Mouse (Mus musculus): ENCODE data around the gene Rgs6. TPM values are rescaled to one million over a fixed set of nuclear protein-coding genes. Genes with fewer than 3 reads are reported as not detected.

Rgs6 gene
- total RNA-seq, 2 experiments from 2014 or later, result 9.8 to 12.9 TPM

DNA sequence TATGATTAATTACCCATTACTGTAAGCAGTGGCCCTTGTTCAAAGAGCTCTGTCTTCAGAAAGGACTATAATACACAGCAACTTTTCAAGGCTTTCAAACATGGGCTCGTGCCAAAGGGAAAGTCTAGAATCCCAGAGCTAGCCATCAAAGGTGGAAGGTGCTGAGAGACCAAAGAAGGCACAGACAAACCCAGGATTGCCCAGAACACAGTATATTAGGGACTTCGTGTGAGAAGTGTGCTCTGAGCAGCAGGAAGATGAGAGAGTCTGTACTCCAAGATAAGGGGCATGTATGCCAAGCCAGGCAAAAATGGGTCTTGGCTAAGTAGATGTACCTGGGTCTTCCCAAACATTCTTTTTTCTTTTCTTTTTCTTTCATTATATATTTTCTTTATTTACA, 553.1 kb downstream of the Rgs6 start:
- DNase-seq, result no peak

DNA sequence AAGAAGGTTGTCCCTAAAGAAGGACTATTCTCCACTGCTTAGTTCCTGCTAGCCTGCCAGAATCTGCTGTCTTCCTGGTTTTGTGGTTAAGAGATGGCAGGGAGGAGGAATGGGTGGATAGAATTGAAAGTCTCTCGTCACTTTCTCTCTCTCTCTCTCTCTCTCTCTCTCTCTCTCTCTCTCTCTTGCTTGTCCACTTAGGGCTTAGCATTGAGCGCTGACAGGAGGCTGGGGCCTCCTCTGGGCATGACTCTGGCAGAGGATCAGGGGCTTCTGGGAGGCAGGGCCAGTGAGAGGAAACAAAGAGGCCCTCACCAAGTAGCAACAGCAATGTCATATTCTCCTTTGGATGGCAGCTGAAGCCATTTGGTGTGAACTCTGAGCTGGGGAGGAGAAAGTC, 554.4 kb downstream of the Rgs6 start:
- no peak for DNase-seq

DNA sequence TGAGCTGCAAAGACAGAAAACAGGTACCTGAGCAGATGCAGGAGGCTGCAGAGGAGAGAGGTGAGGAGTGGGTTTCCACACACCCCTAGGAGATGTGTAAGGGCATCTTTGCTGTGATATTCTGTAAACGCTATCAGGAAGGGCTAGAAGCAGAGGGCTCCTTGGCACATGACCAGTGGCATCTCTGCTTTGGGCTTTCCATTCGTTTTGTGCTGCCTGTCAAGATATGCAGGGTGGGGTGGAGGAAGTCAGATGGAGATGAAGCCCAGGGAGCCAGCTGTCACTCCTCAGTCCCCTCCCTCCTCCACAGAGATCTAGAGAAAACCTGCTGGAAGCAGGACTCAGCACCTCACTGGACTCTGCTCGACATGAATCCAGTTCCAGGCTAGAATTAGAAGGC, 555.0 kb downstream of the Rgs6 start:
- no peak for DNase-seq

DNA sequence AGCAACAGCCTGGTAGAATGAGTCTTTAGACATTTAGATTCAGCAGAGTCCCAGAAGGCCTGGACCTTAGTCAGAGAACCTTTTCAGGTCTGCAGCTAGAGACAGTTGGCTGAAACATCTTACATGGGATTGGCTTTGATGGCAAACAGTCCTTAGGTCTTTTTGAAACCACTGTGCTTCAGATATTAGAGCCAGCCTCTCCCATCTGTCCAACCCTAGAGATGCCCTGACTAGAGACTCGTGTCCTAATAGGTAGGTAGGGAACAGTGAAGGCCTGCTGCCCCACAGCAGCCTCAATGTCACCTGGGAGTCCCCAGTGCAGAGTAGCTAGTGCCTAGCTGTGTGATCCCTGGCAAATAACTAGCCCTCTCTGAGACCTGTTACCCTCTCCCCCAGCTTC, 555.5 kb downstream of the Rgs6 start:
- no peak for DNase-seq

DNA sequence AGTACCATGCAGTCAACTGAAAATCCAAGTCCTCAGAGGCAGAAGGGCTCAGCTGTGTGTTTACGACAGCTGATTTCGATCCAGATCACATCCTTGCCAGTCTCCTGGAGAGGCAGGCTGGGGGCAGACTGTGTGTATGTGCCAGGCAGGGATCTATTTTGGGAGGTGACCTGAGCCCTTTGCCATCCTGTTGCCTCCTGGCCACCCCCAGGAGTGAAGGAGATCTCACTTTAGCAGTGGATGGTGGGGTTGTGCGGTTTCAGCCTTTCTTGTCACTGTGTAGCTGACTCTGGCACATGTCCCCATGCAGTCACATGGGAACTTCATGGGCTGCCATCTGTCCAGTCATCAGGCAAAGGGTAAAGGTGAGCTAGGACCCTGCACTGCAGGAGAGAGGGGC, 557.0 kb downstream of the Rgs6 start:
- DNase-seq, result no peak

DNA sequence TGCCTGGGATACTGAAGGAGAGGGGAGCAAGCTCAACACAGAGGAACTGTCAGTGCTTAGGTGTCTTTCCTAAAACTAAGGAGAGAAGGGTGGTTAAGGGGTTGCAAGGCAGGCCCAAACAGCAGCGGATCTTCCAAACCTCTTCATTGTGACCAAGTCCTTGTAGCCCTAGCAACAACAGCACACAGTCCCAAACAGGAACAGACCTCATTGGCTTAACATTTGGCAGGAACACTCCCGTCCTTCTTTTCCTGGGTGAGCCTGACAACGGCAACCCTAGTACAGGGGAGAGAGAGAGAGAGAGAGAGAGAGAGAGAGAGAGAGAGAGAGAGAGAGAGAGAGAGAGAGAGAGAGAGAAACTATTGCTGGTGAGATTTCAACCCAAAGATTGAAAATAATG, 557.8 kb downstream of the Rgs6 start:
- no peak for DNase-seq

DNA sequence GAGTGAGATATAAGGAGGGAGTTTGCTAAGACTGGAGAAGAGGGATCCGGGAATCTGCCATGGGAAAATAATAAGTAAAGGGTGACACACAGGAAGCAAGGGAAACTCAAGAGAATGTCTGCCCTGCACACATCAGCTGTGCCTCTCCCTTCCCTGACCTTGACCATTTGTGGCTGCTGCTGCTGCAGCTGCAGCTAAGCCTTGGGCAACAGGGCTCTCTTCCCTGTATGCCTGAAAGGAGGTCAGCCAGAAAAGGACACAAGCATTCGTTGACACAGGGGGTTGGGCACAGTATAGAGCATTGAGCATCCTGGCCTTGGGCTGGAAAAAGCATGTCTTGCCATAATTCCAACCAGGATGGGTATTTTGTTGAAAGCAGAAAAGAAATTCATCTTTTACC, 558.8 kb downstream of the Rgs6 start:
- DNase-seq, result no peak

DNA sequence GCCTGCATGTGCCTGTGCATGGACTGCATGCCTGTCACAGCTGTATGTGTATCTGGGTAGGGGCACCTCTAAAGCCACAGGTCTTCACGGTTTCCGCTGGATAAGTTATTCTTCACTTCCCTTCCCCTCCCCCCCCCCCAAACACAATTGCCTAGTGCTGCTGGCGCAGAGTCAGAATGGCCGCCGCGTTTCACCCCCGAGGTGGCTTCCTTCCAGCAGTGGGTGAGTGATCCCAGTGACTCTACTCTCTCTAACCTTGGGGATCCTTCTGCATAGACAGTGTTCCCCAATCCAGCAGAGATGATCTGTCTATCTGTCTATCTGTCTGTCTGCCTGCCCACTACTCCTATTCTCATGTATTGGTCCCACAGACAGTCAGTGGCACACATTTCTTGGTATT, 561.9 kb downstream of the Rgs6 start:
- DNase-seq, result no peak

DNA sequence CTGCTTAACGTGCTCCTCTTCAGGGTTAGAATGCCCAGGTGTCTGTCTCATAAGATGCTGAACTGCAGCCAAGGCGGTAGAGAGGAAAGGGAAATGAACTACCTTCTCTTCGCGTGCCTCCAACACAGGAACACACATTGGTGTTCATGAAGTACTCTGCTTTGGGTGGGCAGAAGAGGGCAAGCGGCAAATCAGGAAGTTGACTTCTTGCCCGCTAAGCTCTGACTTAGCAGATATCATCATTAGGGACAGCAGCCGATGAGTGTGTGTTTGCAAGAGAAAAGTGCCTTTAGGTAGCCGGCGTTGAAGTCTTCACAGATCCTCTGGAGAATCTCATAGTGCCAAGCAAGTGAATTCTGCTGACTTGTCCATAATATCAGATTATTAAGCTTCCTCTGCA, 562.7 kb downstream of the Rgs6 start:
- DNase-seq, result no peak

DNA sequence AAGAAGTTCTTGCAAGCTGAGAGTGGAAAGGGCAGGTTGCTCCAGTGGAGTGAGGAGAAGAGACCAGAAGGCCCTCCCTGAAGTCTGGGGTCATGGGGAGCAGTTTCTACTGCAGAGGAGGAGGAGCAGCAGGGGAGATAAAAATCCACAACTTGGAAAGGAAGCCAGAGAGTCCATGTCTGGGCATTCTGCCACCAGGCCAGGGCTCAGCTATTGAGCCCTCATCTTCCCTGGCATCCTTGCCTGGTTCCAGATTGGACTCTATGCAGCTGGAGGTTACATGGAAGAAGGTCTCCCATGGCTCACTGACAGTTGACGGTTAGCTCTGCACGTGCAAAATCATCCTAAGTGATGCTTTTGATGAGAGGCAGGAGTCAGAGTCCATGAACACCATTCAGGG, 563.4 kb downstream of the Rgs6 start:
- DNase-seq, result no peak

DNA sequence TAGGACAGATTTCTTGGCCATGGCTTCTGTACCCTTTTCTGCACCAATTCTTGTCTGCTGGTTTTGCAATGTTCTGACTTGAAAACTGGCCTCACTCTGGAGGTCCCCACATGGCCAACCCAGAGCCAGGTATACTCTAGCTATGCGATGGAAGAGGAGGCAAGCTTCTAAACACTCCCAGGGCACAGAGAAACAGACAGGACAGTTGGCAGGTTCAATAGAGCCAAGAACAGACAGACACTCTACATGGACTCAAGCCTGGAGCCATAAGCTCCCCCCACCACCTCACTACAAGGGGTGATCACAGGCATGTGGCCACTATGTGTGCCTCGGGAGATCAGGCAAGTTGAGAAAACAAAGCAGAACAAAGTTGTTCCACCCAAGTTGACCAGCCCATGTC, 572.1 kb downstream of the Rgs6 start:
- no peak for DNase-seq

DNA sequence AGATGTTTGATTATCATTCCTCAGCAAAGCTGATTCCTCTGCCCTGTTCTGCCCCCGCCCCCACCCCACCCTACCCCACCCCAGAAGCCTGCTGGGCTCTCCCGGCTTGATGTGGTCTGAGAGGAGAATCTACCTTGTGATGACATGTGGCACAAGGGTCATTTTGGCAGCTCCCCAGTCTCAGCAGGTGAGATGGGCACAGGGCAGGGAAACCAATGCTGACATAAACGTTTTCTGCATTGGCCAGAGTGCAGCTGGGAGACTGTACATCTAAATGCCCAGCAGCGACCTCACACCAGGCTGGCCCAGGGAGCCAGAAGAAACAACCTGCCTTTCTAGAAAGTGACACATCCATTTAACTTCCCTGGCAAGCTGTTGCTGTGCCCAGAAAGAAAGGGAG, 572.6 kb downstream of the Rgs6 start:
- DNase-seq, result no peak

DNA sequence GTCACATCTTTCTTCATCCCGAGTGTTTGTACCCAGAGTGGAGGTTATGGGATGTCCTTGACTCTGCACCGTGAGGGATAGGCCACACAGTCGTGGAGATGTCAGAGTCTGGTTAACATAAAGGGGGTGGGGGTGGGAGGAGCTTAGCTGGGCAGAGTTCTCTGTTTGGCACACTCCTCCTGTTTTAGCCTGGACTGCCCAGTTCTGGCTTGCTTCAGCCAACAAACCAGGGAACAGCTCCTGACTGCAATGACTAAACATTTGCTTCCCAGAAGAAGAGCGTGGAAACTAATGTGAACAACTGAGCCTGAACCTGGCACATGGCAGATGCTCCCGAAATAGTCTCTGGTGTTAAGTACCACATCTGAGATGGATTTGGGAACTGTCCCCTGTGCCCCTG, 575.6 kb downstream of the Rgs6 start:
- DNase-seq, result no peak

DNA sequence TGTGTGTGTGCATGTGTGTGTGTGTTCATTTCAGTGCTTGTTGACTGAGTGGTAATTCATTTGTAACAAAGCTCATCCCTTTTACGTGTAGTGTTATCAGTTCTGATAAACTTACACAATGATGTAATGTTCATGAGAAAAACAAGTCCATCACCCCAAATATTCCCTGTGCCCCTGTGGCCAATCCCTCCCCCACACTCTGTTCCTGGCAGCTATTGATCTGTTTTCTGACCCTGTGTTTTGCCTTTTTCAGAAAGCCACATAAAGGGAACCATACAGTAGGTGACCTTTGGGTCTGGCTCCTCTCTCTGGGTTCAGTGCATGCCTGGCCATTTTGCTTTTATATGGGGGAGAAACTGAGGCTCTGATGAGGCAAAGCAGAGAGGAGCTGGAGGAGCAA, 577.0 kb downstream of the Rgs6 start:
- DNase-seq, result no peak

DNA sequence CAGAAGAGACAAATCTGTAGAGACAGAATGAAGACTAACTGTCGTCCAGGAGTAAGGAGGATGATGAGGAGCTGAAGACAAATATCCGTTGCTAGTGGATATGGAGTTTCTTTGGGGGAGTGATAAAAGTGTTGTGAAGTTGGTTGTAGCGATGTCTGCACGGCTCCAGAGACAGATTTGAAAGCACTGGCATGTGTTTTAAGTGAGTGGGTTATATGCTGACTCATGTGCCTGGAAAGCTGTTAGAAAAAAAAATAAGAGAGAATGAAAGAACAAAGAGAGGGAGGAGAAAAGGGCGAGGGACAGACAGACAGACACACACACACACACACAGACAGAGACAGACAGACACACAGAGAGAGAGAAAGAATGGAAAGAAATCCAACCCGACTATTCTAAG, 580.2 kb downstream of the Rgs6 start:
- peak in 1 of 2 experiments; percentile 36 for DNase-seq

DNA sequence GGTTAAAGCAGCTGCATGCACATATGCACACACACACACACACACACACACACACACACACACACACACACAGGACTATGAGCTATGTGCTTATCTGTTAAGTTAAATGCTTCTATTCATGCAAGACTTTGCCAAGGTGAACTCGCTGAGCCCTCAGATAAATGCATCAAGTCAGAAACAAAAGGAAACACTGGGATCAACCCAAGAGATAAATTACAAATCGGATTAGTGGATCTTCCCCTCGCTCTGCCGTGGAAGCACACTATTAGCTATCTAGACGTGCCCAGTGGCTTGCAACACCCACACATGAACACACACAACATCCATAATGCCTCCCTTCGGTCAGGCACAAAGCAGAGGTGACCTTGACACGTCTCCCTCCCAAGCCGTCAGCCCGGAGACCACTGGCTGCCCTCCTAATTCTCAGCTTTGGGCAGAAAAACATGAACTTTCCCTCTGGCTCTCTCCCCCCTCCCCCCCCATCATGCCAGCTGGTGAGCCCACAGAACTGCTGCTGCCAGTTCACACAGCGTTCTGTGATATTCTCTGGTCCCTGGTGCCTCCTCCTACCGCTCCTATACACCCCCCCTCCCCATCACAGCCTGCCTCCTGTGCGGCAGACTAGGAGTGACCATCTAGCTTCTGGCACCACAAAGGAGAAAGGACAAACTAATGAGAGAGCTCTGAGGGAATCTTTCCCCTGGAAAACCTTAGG, 581.6 kb downstream of the Rgs6 start:
- DNase-seq, result peak; percentile 69 to 74

DNA sequence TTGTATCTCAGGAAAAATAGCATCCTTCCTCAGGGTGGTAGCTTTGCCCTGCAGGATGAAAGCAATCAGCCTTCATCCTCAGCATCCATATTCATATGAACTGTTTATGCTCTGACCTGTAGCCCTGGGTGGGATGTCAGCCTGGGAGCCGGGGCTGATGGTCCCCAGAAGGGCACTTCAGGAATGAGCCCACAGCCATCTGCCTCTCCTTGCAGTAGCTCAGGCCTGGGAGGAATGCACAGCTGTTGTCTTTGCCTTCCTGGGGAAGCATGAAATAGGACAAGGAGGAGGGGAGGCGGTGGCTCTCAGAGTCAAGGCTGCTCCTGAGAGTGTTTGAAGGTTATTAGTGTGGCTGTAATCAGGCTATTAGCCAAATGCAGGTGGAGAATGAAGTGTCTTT, 590.7 kb downstream of the Rgs6 start:
- DNase-seq, result no peak

DNA sequence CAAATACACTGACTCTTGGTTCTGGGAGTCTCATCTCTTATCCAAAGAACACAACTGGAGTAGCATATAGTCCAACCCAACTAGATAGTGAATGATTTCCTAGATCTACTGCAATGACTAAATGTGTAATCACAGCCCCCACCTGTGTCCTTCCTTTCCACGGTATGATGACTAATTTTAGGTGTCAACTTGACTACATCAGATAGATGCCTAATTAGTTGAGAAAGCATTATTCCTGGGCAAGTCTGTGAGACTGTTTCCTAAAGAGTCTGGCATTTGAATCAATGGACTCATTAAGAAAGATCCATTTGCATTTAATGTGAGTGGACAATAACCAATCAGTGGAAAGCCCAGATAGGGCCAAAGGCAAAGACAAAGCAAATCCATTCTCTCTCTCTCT, 591.8 kb downstream of the Rgs6 start:
- no peak for DNase-seq

DNA sequence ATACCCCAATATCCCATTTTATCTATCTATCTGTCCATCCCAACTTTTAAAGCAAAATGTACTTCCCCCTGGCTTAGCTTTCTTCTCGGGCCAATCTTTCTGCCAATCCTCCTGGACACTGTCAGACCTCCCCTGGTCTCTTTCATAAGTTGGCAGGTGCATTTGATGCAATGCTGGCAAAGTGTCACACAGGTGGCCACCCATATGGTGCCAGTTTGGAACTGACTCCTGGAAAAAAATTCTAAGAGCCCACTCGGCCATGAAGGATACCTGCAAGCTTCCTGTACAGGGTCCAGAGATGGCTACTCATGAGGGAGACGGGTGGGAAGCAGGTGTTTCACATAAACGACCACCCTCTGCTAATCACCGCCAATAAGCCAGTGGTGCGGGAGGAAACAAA, 592.5 kb downstream of the Rgs6 start:
- DNase-seq, result no peak

DNA sequence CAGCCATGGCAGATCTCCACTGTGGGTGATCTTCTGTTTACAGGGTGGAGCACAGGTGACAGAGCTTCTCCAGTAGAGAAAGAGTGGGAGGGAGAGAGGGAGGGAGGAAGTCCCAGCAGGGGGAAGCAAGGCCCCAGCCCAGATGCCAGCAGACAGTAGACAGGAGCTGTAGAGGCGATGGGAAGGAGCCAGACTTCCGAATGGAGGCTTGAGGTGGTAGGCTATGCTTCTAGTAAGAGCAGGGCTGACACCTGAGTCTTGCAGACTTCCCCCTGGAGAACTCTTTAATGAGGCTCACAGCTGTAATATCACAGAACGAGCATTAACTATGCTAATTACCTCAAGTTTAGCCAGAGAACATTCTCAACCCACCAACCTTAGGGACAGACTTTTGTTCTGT, 613.6 kb downstream of the Rgs6 start:
- DNase-seq, result no peak

DNA sequence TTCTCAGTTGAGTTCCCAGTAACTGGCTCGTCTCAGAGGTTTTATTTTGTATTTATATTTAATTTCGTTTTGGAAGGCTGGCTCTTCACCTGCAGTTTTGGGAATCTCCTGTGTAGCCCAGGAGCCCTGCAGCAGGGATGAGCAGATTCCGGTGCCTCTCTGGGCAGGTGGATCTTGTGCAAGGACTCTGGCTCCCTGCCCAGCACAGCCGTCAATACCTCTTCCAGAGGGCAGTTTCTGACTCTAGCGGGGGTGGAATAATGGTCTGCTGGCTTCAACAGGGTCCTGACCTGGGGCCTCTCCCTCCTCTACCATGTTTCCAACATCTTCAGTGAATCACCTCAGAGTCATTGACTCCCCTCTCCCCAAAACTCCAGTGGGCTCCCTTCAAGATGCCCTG, 616.3 kb downstream of the Rgs6 start:
- no peak for DNase-seq

DNA sequence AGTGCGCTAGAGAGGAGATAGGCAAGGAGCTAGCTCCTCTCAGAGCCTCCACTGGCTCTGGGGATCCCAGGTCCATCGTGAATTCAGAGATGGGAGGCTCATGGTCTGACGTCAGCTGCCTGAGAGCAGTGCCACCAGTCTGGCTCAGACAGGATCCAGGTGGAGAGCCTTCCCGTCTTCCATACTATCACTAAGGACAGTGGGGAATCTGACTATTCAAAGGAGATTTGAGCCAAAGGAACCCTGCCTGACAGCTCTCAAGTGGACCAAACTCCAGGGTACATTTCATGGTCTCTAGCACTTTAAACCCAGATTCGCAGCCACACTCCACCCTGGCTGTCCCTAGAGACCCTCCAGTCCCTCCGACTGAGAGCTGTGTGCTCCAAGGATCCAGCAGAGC, 618.8 kb downstream of the Rgs6 start:
- no peak for DNase-seq

DNA sequence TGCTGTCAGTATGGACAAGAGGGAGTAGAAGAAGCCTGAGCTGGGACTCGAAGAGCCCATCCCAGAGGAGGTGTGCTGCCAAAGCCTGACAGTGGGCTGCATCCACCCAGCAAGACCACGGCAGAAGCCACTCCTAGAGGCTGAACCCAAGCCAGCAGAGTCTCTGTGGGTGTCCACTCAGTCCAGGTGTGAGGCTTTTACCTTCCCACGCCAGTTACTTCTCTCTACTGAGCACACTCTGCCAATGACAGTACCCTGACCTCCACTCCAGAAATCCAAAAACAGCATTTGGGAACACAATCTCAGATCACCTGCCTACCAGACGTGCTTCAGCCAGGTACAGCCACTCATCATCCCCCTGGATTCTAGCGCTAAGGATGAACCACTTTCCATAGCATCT, 619.4 kb downstream of the Rgs6 start:
- DNase-seq, result no peak

DNA sequence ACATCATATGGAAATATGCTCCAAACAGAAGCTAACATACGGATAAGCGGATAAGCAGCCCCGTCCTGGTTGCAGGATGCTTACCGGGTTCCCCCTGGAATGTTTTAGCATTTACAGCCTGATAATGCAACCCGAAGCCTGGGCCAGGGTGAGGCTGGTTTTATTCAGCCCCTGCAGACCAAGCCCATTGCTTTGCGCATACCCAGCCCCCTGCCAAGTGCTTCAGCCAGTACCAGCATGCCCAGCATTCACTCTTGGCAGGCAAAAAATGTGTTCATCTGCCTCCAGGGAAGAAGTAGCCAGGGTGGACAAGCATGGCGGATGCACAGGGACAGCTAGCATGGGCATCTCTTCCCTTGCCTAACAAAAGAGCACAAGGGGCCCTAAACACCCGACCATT, 619.9 kb downstream of the Rgs6 start:
- peak in 1 of 2 experiments; percentile 42 for DNase-seq

DNA sequence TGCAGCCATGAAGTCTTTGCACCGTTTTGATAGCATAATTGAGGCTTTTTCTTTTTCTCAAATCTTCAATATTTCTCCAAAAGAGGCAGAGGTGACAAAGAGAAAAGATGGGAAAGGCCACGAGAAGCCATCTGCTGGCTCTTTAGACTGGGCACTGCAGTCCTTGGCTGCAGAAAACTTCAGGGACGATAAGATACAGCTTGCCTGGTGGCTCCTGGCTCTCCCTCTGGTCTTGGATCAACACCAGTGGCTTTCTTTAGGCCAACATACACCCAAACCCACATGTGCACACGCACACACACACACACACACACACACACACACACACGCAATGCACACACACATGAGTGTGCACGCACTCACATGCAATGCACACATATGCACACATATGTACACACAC, 620.7 kb downstream of the Rgs6 start:
- no peak for DNase-seq
